Mouse (Mus musculus): ENCODE measurements at regions not wholly inside any gene's neighbourhood (a gene's known extent, or its start where the extent isn't known, plus 50 kb on each side); places are given as distances from the start of the nearest gene placed in this dataset.

GRCm38 (mm10) chr13:92963351-92963895 lies 118.9 kb downstream of the Mtx3 start:
- TF ChIP-seq POLR2A (IDR thresholded peaks at IDR 0.05; ENCODE audit: borderline replicate concordance, extremely low read depth, low read depth, low read length) = no peak
- TF ChIP-seq CTCF (IDR thresholded peaks at IDR 0.05; ENCODE audit: insufficient read depth, low read length) = no peak
